Mouse (Mus musculus) macrophage (primary cell): Measurements from ENCODE around the gene Kdsr. TPM values are rescaled to one million over a fixed set of nuclear protein-coding genes. Genes with fewer than 3 reads are reported as not detected.
"Not testable (repeated sequence)": the region's sequence is repeated elsewhere in the genome, so short reads cannot be mapped to it uniquely, and the experiment has no call there.

Experiments
- H3K27ac ChIP-seq: fragments of 350-480 bp; formaldehyde crosslinking; 2 replicates; pipeline ENCODE4 v1.9.0; 2021
- H3K36me3 ChIP-seq: fragments of 350-480 bp; formaldehyde crosslinking; 2 replicates; pipeline ENCODE4 v1.9.0; 2021; ENCODE audit errors: inconsistent target
- H3K4me3 ChIP-seq: fragments of 350-480 bp; formaldehyde crosslinking; 2 replicates; pipeline ENCODE4 v1.9.0; 2021; ENCODE audit errors: inconsistent target
- H3K79me2 ChIP-seq: fragments of 350-480 bp; formaldehyde crosslinking; 2 replicates; pipeline ENCODE4 v1.9.0; 2021; ENCODE audit errors: inconsistent target
- WGBS: methylation state at CpG from one replicate; pipeline ENCODE4 v1.1.7; 2026; ENCODE audit warnings: inconsistent platforms; ENCODE audit not compliant: missing documents; 5-methylcytosine and 5-hydroxymethylcytosine counted together
- polyA plus RNA-seq: library from polyadenylated mRNA; stranded (reverse); fragments of 250-400 nt; gene quantifications from 3 replicates; pipeline ENCODE4 v1.2.4, GENCODE M21; 2018; ENCODE audit warnings: inconsistent platforms

Gene Kdsr
- polyA plus RNA-seq, 1 experiment from 2014 or later: 2.6 TPM

GRCm38 (mm10) chr1:106758734-106759571 lies 574 bp downstream of the Kdsr start:
- Histone ChIP-seq H3K36me3 (no peaks in the 10 kb centered on the region), H3K27ac (peak overlapping the region; percentile 37), H3K4me3 (peak overlapping the region; percentile 79), H3K79me2 (no peaks in the 10 kb centered on the region; the same call in 1 of the 2 replicates)
- WGBS: under 1% methylated on average over 34 of the region's 34 CpGs

GRCm38 (mm10) chr1:106756633-106757032 lies 2.9 kb downstream of the Kdsr start:
- Histone ChIP-seq H3K79me2 (no peaks in the 10 kb centered on the region; the same call in 1 of the 2 replicates), H3K27ac (no peak overlapping the region), H3K36me3 (peaks cover 9% of the 10 kb centered on the region; the same call in 1 of the 2 replicates), H3K4me3 (no peak overlapping the region)
- 89% methylated on average over 4 of the region's 4 CpGs for WGBS

- 93% methylated on average over 3 of the region's 5 CpGs for WGBS
- peaks cover 9% of the 10 kb centered on the region for H3K36me3 ChIP-seq
- H3K79me2 ChIP-seq: no peaks in the 10 kb centered on the region; the same call in 1 of the 2 replicates
- H3K27ac ChIP-seq: no peak overlapping the region
- H3K4me3 ChIP-seq: no peak overlapping the region
Measured at GRCm38 (mm10) chr1:106752013-106752412, 7.5 kb downstream of the Kdsr start.

GRCm38 (mm10) chr1:106750656-106751055 lies 8.9 kb downstream of the Kdsr start:
- WGBS: 100% methylated on average over 1 of the region's 1 CpGs
- H3K36me3 ChIP-seq: peaks cover 15% of the 10 kb centered on the region
- H3K4me3 ChIP-seq: no peak overlapping the region
- no peaks in the 10 kb centered on the region for H3K79me2 ChIP-seq
- H3K27ac ChIP-seq: no peak overlapping the region

- H3K4me3 ChIP-seq: no peak overlapping the region
- H3K27ac ChIP-seq: no peak overlapping the region
- WGBS: 84% methylated on average over 6 of the region's 6 CpGs
- peaks cover 15% of the 10 kb centered on the region for H3K36me3 ChIP-seq
- no peaks in the 10 kb centered on the region for H3K79me2 ChIP-seq
Measured at GRCm38 (mm10) chr1:106748555-106749315, 10.8 kb downstream of the Kdsr start.

- Histone ChIP-seq H3K36me3 (peaks cover 19% of the 10 kb centered on the region), H3K27ac (no peak overlapping the region), H3K79me2 (no peaks in the 10 kb centered on the region), H3K4me3 (no peak overlapping the region)
- WGBS: 93% methylated on average over 6 of the region's 6 CpGs
Measured at GRCm38 (mm10) chr1:106742980-106743379, 16.5 kb downstream of the Kdsr start.

GRCm38 (mm10) chr1:106740735-106741134 lies 18.8 kb downstream of the Kdsr start:
- 100% methylated on average over 4 of the region's 4 CpGs for WGBS
- H3K79me2 ChIP-seq: no peaks in the 10 kb centered on the region
- H3K36me3 ChIP-seq: peaks cover 12% of the 10 kb centered on the region; the same call in 1 of the 2 replicates
- H3K27ac ChIP-seq: no peak overlapping the region
- no peak overlapping the region for H3K4me3 ChIP-seq

- no peak overlapping the region for H3K27ac ChIP-seq
- no peak overlapping the region for H3K4me3 ChIP-seq
- H3K79me2 ChIP-seq: no peaks in the 10 kb centered on the region
- WGBS: 92% methylated on average over 5 of the region's 5 CpGs
- peaks cover 12% of the 10 kb centered on the region; the same call in 1 of the 2 replicates for H3K36me3 ChIP-seq
Measured at GRCm38 (mm10) chr1:106739810-106740209, 19.7 kb downstream of the Kdsr start.

GRCm38 (mm10) chr1:106738092-106738491 lies 21.4 kb downstream of the Kdsr start:
- 94% methylated on average over 3 of the region's 3 CpGs for WGBS
- H3K4me3 ChIP-seq: no peak overlapping the region
- H3K27ac ChIP-seq: no peak overlapping the region
- no peaks in the 10 kb centered on the region for H3K79me2 ChIP-seq
- peaks cover 15% of the 10 kb centered on the region; the same call in 1 of the 2 replicates for H3K36me3 ChIP-seq

GRCm38 (mm10) chr1:106736211-106736610 lies 23.3 kb downstream of the Kdsr start:
- Histone ChIP-seq H3K27ac (no peak overlapping the region), H3K79me2 (no peaks in the 10 kb centered on the region), H3K36me3 (0 out of 2 replicates have a peak, but pooled peaks cover 10% of the 10 kb centered on the region), H3K4me3 (no peak overlapping the region)
- over 99% methylated on average over 8 of the region's 8 CpGs for WGBS

GRCm38 (mm10) chr1:106735586-106735985 lies 23.9 kb downstream of the Kdsr start:
- no peaks in the 10 kb centered on the region for H3K79me2 ChIP-seq
- no peak overlapping the region for H3K4me3 ChIP-seq
- 0 out of 2 replicates have a peak, but pooled peaks cover 10% of the 10 kb centered on the region for H3K36me3 ChIP-seq
- 13% methylated on average over 1 of the region's 2 CpGs for WGBS
- H3K27ac ChIP-seq: no peak overlapping the region

GRCm38 (mm10) chr1:106722061-106722460 lies 37.5 kb downstream of the Kdsr start:
- Histone ChIP-seq H3K79me2 (no peaks in the 10 kb centered on the region), H3K36me3 (no peaks in the 10 kb centered on the region), H3K27ac (no peak overlapping the region), H3K4me3 (no peak overlapping the region)
- 97% methylated on average over 5 of the region's 5 CpGs for WGBS

GRCm38 (mm10) chr1:106717736-106718135 lies 41.8 kb downstream of the Kdsr start:
- WGBS: 72% methylated on average over 7 of the region's 7 CpGs
- H3K4me3 ChIP-seq, H3K27ac ChIP-seq, H3K36me3 ChIP-seq: not testable (repeated sequence)
- H3K79me2 ChIP-seq: peaks cover 10% of the 10 kb centered on the region; the same call in 1 of the 2 replicates

- Histone ChIP-seq H3K4me3 (no peak overlapping the region), H3K79me2 (peaks cover 15% of the 10 kb centered on the region; the same call in 1 of the 2 replicates), H3K27ac (no peak overlapping the region), H3K36me3 (no peaks in the 10 kb centered on the region)
- WGBS: 35% methylated on average over 7 of the region's 7 CpGs
Measured at GRCm38 (mm10) chr1:106717071-106717601, 42.4 kb downstream of the Kdsr start.
